Mouse (Mus musculus) embryo, embryonic 11.5 days (tissue): ENCODE measurements around the gene Ptgdr2.

Experiments
- DNase-seq: peaks from one replicate; pipeline ENCODE4 v3.0.0-alpha.2; 2012; ENCODE audit warnings: low read depth, low spot score

Gene Ptgdr2

GRCm38 (mm10) chr19:10937110-10937563, at the start of gene Ptgdr2:
Ptgdr2 (plus strand) TSS chr19:10937160.
- DNase-seq: no peak

GRCm38 (mm10) chr19:10892201-10892600, 44.8 kb upstream of the Ptgdr2 start:
- DNase-seq: no peak

- DNase-seq: peak; percentile 94
Measured at GRCm38 (mm10) chr19:10895016-10895528, 41.9 kb upstream of the Ptgdr2 start, which contains the start of gene Prpf19. Prpf19 (plus strand) TSS chr19:10895231.

GRCm38 (mm10) chr19:10895708-10896107, 41.3 kb upstream of the Ptgdr2 start:
- no peak for DNase-seq

GRCm38 (mm10) chr19:10896849-10897248, 40.1 kb upstream of the Ptgdr2 start:
- no peak for DNase-seq

GRCm38 (mm10) chr19:10897491-10897890, 39.5 kb upstream of the Ptgdr2 start:
- DNase-seq: no peak

GRCm38 (mm10) chr19:10900315-10900714, 36.6 kb upstream of the Ptgdr2 start:
- DNase-seq: no peak

- DNase-seq: no peak
Measured at GRCm38 (mm10) chr19:10901046-10901445, 35.9 kb upstream of the Ptgdr2 start.

- no peak for DNase-seq
Measured at GRCm38 (mm10) chr19:10904512-10904911, 32.4 kb upstream of the Ptgdr2 start.

- no peak for DNase-seq
Measured at GRCm38 (mm10) chr19:10904927-10905727, 31.8 kb upstream of the Ptgdr2 start.

GRCm38 (mm10) chr19:10905728-10906000, 31.3 kb upstream of the Ptgdr2 start:
- DNase-seq: no peak

- DNase-seq: no peak
Measured at GRCm38 (mm10) chr19:10907891-10908290, 29.1 kb upstream of the Ptgdr2 start.

GRCm38 (mm10) chr19:10909087-10909721, 27.8 kb upstream of the Ptgdr2 start:
- DNase-seq: no peak

- DNase-seq: no peak
Measured at GRCm38 (mm10) chr19:10914291-10914690, 22.7 kb upstream of the Ptgdr2 start.

- DNase-seq: no peak
Measured at GRCm38 (mm10) chr19:10914870-10915269, 22.1 kb upstream of the Ptgdr2 start.

GRCm38 (mm10) chr19:10916506-10916905, 20.5 kb upstream of the Ptgdr2 start:
- no peak for DNase-seq

GRCm38 (mm10) chr19:10918321-10918991, 18.5 kb upstream of the Ptgdr2 start:
- no peak for DNase-seq

- no peak for DNase-seq
Measured at GRCm38 (mm10) chr19:10920532-10920931, 16.4 kb upstream of the Ptgdr2 start, which contains the start of gene Zp1. Zp1 (minus strand) TSS chr19:10920632.

GRCm38 (mm10) chr19:10921058-10921457, 15.9 kb upstream of the Ptgdr2 start:
- no peak for DNase-seq

- no peak for DNase-seq
Measured at GRCm38 (mm10) chr19:10924220-10924619, 12.7 kb upstream of the Ptgdr2 start.

GRCm38 (mm10) chr19:10926123-10926621, 10.8 kb upstream of the Ptgdr2 start:
- no peak for DNase-seq

- DNase-seq: no peak
Measured at GRCm38 (mm10) chr19:10926666-10927065, 10.3 kb upstream of the Ptgdr2 start.
